Mouse (Mus musculus) midbrain, embryonic 11.5 days (tissue): ENCODE data around the gene Tagap1. TPM values are rescaled to one million over a fixed set of nuclear protein-coding genes. Genes with fewer than 3 reads are reported as not detected.
"Not testable (repeated sequence)": the region's sequence is repeated elsewhere in the genome, so short reads cannot be mapped to it uniquely, and the experiment has no call there.

Source experiments
- ATAC-seq: fragments of 200-750 bp; cut with Nextera tagmentation; 2 replicates; pipeline ENCODE4 v1.8.0; 2017; ENCODE audit warnings: moderate TSS enrichment, moderate library complexity; ENCODE audit not compliant: low FRiP score
- DNase-seq: peaks from one replicate; pipeline ENCODE4 v3.0.0; 2015; ENCODE audit warnings: low spot score; ENCODE audit errors: missing footprints
- H3K27ac ChIP-seq: fragments of 300-500 bp; sonication (generic); 2 replicates; pipeline ENCODE4 v1.5.1; 2014; ENCODE audit warnings: low read depth, low read length
- H3K27me3 ChIP-seq: fragments of 300-500 bp; sonication (generic); 2 replicates; pipeline ENCODE4 v1.6.1; 2014; ENCODE audit warnings: mild to moderate bottlenecking, low read length, moderate library complexity, mixed read lengths; ENCODE audit not compliant: control insufficient read depth, insufficient read depth
- H3K36me3 ChIP-seq: fragments of 300-500 bp; sonication (generic); 2 replicates; pipeline ENCODE4 v1.6.1; 2014; ENCODE audit warnings: mild to moderate bottlenecking, low read length, moderate library complexity, mixed read lengths; ENCODE audit not compliant: control insufficient read depth, insufficient read depth
- H3K4me1 ChIP-seq: fragments of 300-500 bp; sonication (generic); 2 replicates; pipeline ENCODE4 v1.6.1; 2014; ENCODE audit warnings: low read length; ENCODE audit not compliant: control insufficient read depth, insufficient read depth
- H3K4me2 ChIP-seq: fragments of 300-500 bp; sonication (generic); 2 replicates; pipeline ENCODE4 v1.6.1; 2014; ENCODE audit warnings: mild to moderate bottlenecking, moderate library complexity
- H3K4me3 ChIP-seq: fragments of 300-500 bp; sonication (generic); 2 replicates; pipeline ENCODE4 v1.5.1; 2014; ENCODE audit warnings: low read depth, low read length
- H3K9ac ChIP-seq: fragments of 300-500 bp; sonication (generic); 2 replicates; pipeline ENCODE4 v1.6.1; 2014; ENCODE audit warnings: low read length
- H3K9me3 ChIP-seq: fragments of 300-500 bp; sonication (generic); 2 replicates; pipeline ENCODE4 v1.6.1; 2016; ENCODE audit warnings: low read length; ENCODE audit not compliant: control insufficient read depth
- WGBS: fragments of 180-500 bp; shearing (Covaris S2); extraction: QIAGEN DNeasy Blood & Tissue Kit; methylation state at CpG from one replicate; pipeline ENCODE4 v1.1.7; 2014; 5-methylcytosine and 5-hydroxymethylcytosine counted together
- polyA plus RNA-seq: library from polyadenylated mRNA; unstranded; fragments of >200 nt; fragmentation: Nextera tagmentation; extraction: Ambion mirVana; gene quantifications from 2 replicates; pipeline ENCODE4 v1.2.1, GENCODE M21; 2014

Tagap1 gene
- polyA plus RNA-seq, 1 experiment from 2014 or later, result 56.2 TPM

DNA sequence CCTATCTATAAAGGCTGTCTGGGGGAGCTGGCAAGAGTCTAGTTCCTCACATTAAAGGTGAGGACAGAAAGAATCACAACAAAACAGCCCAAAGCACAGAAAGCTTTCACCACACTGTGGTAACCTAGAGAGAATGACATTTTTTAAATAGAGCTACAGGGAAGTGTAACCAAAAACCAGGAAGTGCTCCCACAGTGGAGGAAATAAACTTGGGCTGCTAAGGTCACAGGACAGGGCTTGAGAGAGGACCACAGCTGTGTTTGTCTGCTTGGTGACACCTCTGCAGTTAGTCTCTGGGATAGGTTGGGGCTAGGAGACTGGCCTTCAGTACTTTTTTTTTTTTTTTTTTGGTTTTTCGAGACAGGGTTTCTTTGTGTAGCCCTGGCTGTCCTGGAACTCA, 6.7 kb upstream of the Tagap1 start:
- no CpG with 5 or more reads among the region's 1 CpGs for WGBS
- not testable (repeated sequence) for H3K27ac ChIP-seq, H3K36me3 ChIP-seq, H3K9me3 ChIP-seq, H3K4me2 ChIP-seq, ATAC-seq, DNase-seq, H3K27me3 ChIP-seq, H3K9ac ChIP-seq, H3K4me3 ChIP-seq, H3K4me1 ChIP-seq

DNA sequence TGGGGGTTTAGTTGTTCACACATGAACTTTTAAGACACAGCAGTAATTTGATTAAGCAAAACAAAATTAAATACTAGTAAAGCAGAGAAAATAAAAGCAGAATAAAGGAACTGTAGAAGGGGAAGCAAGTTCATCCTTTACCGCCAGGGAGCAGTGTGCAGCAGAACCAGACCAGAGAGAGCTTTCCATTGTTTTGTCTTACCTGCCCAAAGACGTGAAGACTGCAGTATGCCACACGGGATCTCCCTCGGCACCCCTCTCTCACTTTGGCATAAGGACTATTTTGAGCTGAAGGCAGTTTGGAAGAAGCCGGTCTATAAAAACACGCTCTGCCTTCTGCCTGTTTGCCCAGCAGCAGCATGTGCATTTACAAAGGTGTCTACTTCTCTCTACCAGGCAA, 4.4 kb upstream of the Tagap1 start:
- H3K27me3 ChIP-seq, H3K9me3 ChIP-seq, H3K4me2 ChIP-seq, H3K4me3 ChIP-seq, H3K4me1 ChIP-seq, H3K9ac ChIP-seq, ATAC-seq, H3K27ac ChIP-seq, H3K36me3 ChIP-seq: not testable (repeated sequence)
- WGBS, result 11% methylated on average over 6 of the region's 6 CpGs
- peak; percentile 81 for DNase-seq

DNA sequence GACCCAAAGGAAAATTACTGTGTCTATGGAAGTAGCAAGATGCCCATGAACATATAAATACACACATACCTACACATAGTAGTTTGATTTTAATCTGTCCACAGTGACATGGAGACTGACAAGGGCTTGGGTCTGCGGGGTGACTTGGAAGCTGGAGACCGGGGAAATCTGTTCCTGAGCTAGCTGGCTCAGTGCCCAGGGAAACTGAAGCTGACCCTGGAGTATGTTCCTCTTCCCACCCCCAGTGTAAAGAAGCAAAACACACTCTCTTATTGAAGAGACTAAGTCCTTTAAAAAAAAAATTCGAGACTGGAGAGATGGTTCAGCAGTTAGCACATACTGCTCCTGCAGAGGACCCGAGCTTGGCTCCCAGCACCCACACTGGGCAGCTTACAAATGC, 2.0 kb upstream of the Tagap1 start:
- not testable (repeated sequence) for ATAC-seq, DNase-seq, H3K36me3 ChIP-seq, H3K27me3 ChIP-seq, H3K4me1 ChIP-seq, H3K9ac ChIP-seq, H3K27ac ChIP-seq, H3K4me3 ChIP-seq, H3K4me2 ChIP-seq, H3K9me3 ChIP-seq
- WGBS, result 77% methylated on average over 4 of the region's 4 CpGs

DNA sequence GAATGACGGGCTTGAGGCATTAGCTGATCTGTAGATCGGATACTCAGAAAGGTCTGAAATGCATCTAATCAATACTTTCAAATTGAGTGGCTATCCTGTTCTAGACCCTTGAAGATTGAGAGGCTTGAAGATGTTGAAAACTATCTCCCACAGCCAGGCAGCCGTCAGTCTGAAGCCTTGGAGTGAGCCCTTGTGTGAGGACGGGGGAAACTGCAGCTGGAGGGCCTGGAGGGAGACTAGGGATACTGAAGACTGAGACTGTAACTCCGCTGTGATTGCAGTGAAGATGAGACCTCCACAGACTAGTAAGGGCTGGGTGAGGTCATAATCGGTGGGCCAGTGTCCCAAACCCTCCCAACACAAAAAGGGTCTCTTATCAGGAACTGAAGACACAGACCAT, 1.4 kb upstream of the Tagap1 start:
- ATAC-seq, H3K4me1 ChIP-seq, DNase-seq, H3K9ac ChIP-seq, H3K36me3 ChIP-seq, H3K27ac ChIP-seq, H3K4me2 ChIP-seq, H3K27me3 ChIP-seq, H3K9me3 ChIP-seq, H3K4me3 ChIP-seq: not testable (repeated sequence)
- WGBS, result 93% methylated on average over 4 of the region's 6 CpGs

DNA sequence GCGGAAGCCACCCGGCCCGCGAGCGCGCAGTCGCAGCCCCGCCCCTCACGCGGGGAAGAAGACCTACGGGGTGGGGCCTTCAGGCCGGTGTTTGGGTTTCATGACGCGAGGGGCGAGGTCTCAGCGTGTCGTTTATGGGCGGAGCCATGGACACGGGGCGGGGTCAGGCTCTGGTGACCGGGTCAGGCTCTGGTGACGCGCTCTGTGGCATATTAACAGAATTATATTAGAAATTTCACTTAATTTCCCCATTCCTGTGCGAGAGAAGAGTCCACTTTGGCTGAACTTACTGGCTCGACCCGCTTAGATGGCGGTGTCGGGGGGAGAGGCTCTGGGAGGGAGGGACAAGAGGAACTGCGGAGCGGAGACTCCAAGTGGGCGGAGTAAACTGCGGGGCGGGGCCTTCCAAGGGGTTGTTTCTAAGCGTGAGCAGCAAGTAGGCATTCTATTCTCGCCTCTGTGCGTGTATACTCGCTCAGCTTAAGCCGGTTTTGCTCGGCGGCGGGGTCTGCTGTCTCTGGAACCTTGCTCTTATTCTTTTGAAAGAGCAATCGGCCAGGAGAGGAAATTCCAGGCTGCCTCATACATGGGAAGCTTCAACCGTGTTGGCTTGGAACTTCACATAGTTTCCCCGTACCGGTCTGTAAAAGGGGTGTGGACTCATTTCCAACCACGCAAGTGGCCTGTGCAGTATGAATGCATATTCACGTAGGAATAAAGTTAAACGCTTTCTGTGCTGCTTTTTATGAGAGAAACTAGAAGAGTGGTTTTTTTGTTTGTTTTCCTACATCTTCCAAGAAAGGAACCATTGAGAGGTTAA, 435 bp upstream of the Tagap1 start:
- H3K9me3 ChIP-seq, H3K27ac ChIP-seq, H3K4me1 ChIP-seq, H3K9ac ChIP-seq, H3K36me3 ChIP-seq, H3K27me3 ChIP-seq: not testable (repeated sequence)
- H3K4me3 ChIP-seq, result peak overlapping the region; percentile 10; the same call in 1 of the 2 replicates
- DNase-seq (peak; percentile 84), ATAC-seq (peak; percentile 98)
- 0 out of 2 replicates have a peak overlapping the region, but pooled peaks have one; percentile 24 for H3K4me2 ChIP-seq
- under 1% methylated on average over 13 of the region's 48 CpGs for WGBS

DNA sequence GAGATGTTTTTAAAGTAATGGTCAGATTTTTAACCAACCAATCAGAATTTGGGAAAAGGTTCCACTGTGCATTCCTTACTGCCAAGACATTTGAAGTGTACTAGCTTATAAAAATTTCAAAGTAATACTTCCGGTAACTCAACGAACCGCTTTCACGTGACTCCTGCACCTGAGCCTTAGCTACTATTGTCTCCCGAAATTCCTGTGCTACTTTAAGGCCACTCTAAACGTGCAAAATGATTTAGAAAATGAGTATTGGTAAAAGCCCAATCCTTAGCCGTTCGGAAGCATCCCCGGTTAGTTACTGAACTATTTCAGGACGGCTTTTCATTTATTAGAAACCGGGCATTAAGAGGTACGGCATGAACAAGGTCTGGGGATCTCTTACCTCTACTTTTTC, 607 bp downstream of the Tagap1 start:
- not testable (repeated sequence) for H3K4me1 ChIP-seq, H3K27me3 ChIP-seq, H3K9me3 ChIP-seq, ATAC-seq, H3K27ac ChIP-seq, H3K36me3 ChIP-seq
- WGBS, result under 1% methylated on average over 12 of the region's 12 CpGs
- Histone ChIP-seq H3K4me2 (peak overlapping the region; percentile 39), H3K4me3 (peak overlapping the region; percentile 49), H3K9ac (peak overlapping the region; percentile 59; the same call in 1 of the 2 replicates)
- peak; percentile 81 for DNase-seq

DNA sequence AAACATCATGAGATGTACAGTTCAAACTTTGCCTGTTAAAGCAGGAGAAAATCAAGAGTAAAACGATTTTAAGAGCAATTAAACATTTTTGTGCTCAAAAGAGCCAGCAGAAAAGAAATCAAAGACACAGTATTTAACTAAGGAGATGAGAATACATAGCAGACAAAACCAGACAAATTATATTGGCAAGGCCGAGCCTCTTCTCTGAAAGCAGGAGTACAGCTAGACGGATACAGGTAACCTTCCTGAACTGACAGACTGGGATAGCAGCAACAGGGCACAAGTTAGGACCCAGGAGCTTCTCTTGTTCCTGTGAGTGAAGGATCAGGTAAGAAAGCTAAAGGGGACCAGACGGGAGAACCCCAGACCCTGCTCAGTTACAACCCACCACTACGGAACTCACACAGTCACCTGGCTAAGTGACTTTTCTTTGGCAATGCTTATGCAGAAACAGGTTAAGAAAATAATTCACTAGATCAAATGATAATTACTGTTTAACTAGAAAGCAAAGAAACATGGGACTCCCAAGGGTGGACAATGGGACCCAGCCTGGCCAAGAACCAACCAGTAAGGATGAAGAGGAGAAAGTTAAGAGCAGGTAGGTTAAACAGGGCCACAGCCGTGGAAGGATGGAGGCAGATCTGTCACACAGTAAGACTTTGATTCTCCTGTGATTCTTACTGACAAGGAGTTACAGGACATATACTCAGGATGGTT, 1.3 kb downstream of the Tagap1 start:
- ATAC-seq, DNase-seq, H3K4me1 ChIP-seq, H3K9ac ChIP-seq, H3K27me3 ChIP-seq, H3K9me3 ChIP-seq, H3K27ac ChIP-seq, H3K36me3 ChIP-seq: not testable (repeated sequence)
- Histone ChIP-seq H3K4me2 (peak overlapping the region; percentile 39), H3K4me3 (peak overlapping the region; percentile 49; the same call in 1 of the 2 replicates)
- 61% methylated on average over 4 of the region's 6 CpGs for WGBS

DNA sequence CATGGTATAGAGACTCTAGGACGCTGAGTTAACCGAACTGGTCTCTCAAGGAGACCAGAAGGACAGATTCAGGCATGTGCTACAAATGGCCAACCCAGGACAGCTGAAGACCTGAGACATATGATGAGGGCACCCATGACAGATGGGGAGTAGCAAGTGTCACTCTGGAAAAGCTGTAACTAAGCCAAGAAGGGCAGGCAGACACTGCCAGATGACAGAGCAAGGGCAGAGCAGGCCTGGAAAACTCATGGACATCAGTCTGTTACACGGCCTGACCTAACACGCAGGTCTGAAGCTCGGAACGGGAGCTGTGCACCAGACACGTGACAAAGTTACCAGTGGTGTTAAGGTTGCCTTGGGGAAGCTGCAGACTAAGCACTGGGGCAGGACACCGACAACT, 2.1 kb downstream of the Tagap1 start:
- not testable (repeated sequence) for H3K9ac ChIP-seq, H3K4me3 ChIP-seq, H3K36me3 ChIP-seq, H3K4me1 ChIP-seq, H3K27ac ChIP-seq, DNase-seq, H3K27me3 ChIP-seq, H3K4me2 ChIP-seq, ATAC-seq, H3K9me3 ChIP-seq
- WGBS, result 89% methylated on average over 5 of the region's 8 CpGs

DNA sequence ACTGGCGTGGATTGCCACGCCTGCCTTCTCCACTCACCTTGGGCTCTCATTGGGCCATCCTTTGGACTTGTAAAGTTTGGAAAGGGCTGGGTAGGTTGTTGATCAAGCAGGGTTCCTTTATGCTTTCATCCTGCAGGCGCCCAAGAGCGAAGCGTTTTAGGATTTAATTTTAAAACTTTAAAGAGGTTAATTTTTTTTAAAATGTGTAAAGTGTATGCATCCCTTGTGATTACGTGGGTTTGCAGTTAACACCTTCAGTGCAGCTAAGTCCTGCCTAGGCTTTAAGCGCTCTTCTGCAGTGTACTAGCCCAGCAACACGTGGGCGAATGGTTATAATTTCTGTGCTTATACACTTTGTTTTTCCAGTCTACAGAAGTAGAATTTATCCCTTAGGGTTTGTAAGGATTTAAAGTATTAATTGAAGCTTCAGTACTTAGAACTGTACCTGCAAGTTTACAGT, 12.2 kb downstream of the Tagap1 start:
- H3K27ac ChIP-seq, H3K36me3 ChIP-seq, H3K9me3 ChIP-seq, H3K27me3 ChIP-seq, H3K4me1 ChIP-seq: not testable (repeated sequence)
- Histone ChIP-seq H3K4me2 (peak overlapping the region; percentile 51), H3K9ac (peak overlapping the region; percentile 55), H3K4me3 (peak overlapping the region; percentile 49)
- ATAC-seq (peak; percentile 23; the same call in 1 of the 2 replicates), DNase-seq (peak; percentile 83)
- WGBS, result 18% methylated on average over 9 of the region's 9 CpGs
